Mouse (Mus musculus): ENCODE measurements at regions not wholly inside any gene's neighbourhood (a gene's known extent, or its start where the extent isn't known, plus 50 kb on each side); places are given as distances from the start of the nearest gene placed in this dataset.

- ATAC-seq (replicated peaks; ENCODE audit: low FRiP score, low read depth) (no peak), DNase-seq (ENCODE audit: low spot score) (no peak)
- Histone ChIP-seq H3K4me1 (replicated peaks; ENCODE audit: insufficient read depth, low read length) (no peaks in the 10 kb centered on the region), H3K27me3 (ENCODE audit: insufficient read depth, low read length) (no peaks in the 10 kb centered on the region), H3K27ac (no peak overlapping the region), H3K36me3 (ENCODE audit: insufficient read depth, low read length) (no peaks in the 10 kb centered on the region), H3K4me2 (ENCODE audit: low read length) (no peak overlapping the region), H3K9me3 (replicated peaks; ENCODE audit: low read length) (no peaks in the 10 kb centered on the region), H3K9ac (ENCODE audit: low read depth, low read length) (no peak overlapping the region), H3K4me3 (replicated peaks; ENCODE audit: low read depth, low read length) (no peak overlapping the region)
- TF ChIP-seq CTCF (IDR thresholded peaks at IDR 0.05; ENCODE audit: low read depth): no peak
These were observed 458.4 kb upstream of the Lrrc7 start for GRCm38 (mm10) chr3:159020447-159020846.

GRCm38 (mm10) chr3:159017269-159017668 is 455.2 kb upstream of the Lrrc7 start:
- no peak for ATAC-seq (replicated peaks; ENCODE audit: low FRiP score, low read depth)
- Histone ChIP-seq H3K27ac (no peak overlapping the region), H3K4me2 (ENCODE audit: low read length) (no peak overlapping the region), H3K36me3 (ENCODE audit: insufficient read depth, low read length) (no peaks in the 10 kb centered on the region), H3K4me3 (replicated peaks; ENCODE audit: low read depth, low read length) (no peak overlapping the region), H3K9me3 (replicated peaks; ENCODE audit: low read length) (no peaks in the 10 kb centered on the region), H3K27me3 (ENCODE audit: insufficient read depth, low read length) (no peaks in the 10 kb centered on the region), H3K9ac (ENCODE audit: low read depth, low read length) (no peak overlapping the region), H3K4me1 (replicated peaks; ENCODE audit: insufficient read depth, low read length) (no peaks in the 10 kb centered on the region)
- DNase-seq (ENCODE audit: low spot score): no peak
- TF ChIP-seq CTCF (IDR thresholded peaks at IDR 0.05; ENCODE audit: low read depth): no peak

GRCm38 (mm10) chr3:159016426-159016825 is 454.4 kb upstream of the Lrrc7 start:
- H3K4me2 ChIP-seq (ENCODE audit: low read length): no peak overlapping the region
- no peak overlapping the region for H3K27ac ChIP-seq
- no peak for ATAC-seq (replicated peaks; ENCODE audit: low FRiP score, low read depth)
- DNase-seq (ENCODE audit: low spot score): no peak
- H3K36me3 ChIP-seq (ENCODE audit: insufficient read depth, low read length): no peaks in the 10 kb centered on the region
- H3K9ac ChIP-seq (ENCODE audit: low read depth, low read length): no peak overlapping the region
- no peaks in the 10 kb centered on the region for H3K4me1 ChIP-seq (replicated peaks; ENCODE audit: insufficient read depth, low read length)
- H3K9me3 ChIP-seq (replicated peaks; ENCODE audit: low read length): no peaks in the 10 kb centered on the region
- H3K4me3 ChIP-seq (replicated peaks; ENCODE audit: low read depth, low read length): no peak overlapping the region
- H3K27me3 ChIP-seq (ENCODE audit: insufficient read depth, low read length): no peaks in the 10 kb centered on the region
- no peak for TF ChIP-seq CTCF (IDR thresholded peaks at IDR 0.05; ENCODE audit: low read depth)

- Histone ChIP-seq H3K4me1 (replicated peaks; ENCODE audit: insufficient read depth, low read length) (no peaks in the 10 kb centered on the region), H3K4me2 (ENCODE audit: low read length) (no peak overlapping the region), H3K27ac (no peak overlapping the region), H3K4me3 (replicated peaks; ENCODE audit: low read depth, low read length) (no peak overlapping the region), H3K9ac (ENCODE audit: low read depth, low read length) (no peak overlapping the region), H3K9me3 (replicated peaks; ENCODE audit: low read length) (no peaks in the 10 kb centered on the region), H3K27me3 (ENCODE audit: insufficient read depth, low read length) (no peaks in the 10 kb centered on the region), H3K36me3 (ENCODE audit: insufficient read depth, low read length) (no peaks in the 10 kb centered on the region)
- ATAC-seq (replicated peaks; ENCODE audit: low FRiP score, low read depth): no peak
- no peak for DNase-seq (ENCODE audit: low spot score)
- TF ChIP-seq CTCF (IDR thresholded peaks at IDR 0.05; ENCODE audit: low read depth): no peak
- 16% methylated on average over 1 of the region's 1 CpGs for WGBS
These were observed 449.1 kb upstream of the Lrrc7 start for GRCm38 (mm10) chr3:159010954-159011638.

- no peak overlapping the region for H3K9ac ChIP-seq (ENCODE audit: low read depth, low read length)
- ATAC-seq (replicated peaks; ENCODE audit: low FRiP score, low read depth) (no peak), DNase-seq (ENCODE audit: low spot score) (peak; percentile 5)
- H3K4me3 ChIP-seq (replicated peaks; ENCODE audit: low read depth, low read length): no peak overlapping the region
- no peaks in the 10 kb centered on the region for H3K27me3 ChIP-seq (ENCODE audit: insufficient read depth, low read length)
- H3K36me3 ChIP-seq (ENCODE audit: insufficient read depth, low read length): no peaks in the 10 kb centered on the region
- H3K9me3 ChIP-seq (replicated peaks; ENCODE audit: low read length): no peaks in the 10 kb centered on the region
- WGBS: 44% methylated on average over 1 of the region's 1 CpGs
- TF ChIP-seq CTCF (IDR thresholded peaks at IDR 0.05; ENCODE audit: low read depth): no peak
- H3K4me1 ChIP-seq (replicated peaks; ENCODE audit: insufficient read depth, low read length): no peaks in the 10 kb centered on the region
- H3K4me2 ChIP-seq (ENCODE audit: low read length): no peak overlapping the region
- H3K27ac ChIP-seq: no peak overlapping the region
These were observed 442.0 kb upstream of the Lrrc7 start for GRCm38 (mm10) chr3:159004013-159004412.

- ATAC-seq (replicated peaks; ENCODE audit: low FRiP score, low read depth) (no peak), DNase-seq (ENCODE audit: low spot score) (no peak)
- Histone ChIP-seq H3K27ac (no peak overlapping the region), H3K27me3 (ENCODE audit: insufficient read depth, low read length) (no peaks in the 10 kb centered on the region), H3K36me3 (ENCODE audit: insufficient read depth, low read length) (no peaks in the 10 kb centered on the region), H3K4me3 (replicated peaks; ENCODE audit: low read depth, low read length) (no peak overlapping the region), H3K4me1 (replicated peaks; ENCODE audit: insufficient read depth, low read length) (no peaks in the 10 kb centered on the region), H3K4me2 (ENCODE audit: low read length) (no peak overlapping the region), H3K9ac (ENCODE audit: low read depth, low read length) (no peak overlapping the region), H3K9me3 (replicated peaks; ENCODE audit: low read length) (no peaks in the 10 kb centered on the region)
- no peak for TF ChIP-seq CTCF (IDR thresholded peaks at IDR 0.05; ENCODE audit: low read depth)
- WGBS: 85% methylated on average over 5 of the region's 5 CpGs
These were observed 423.6 kb upstream of the Lrrc7 start for GRCm38 (mm10) chr3:158985438-158986111.

- H3K4me1 ChIP-seq (replicated peaks; ENCODE audit: insufficient read depth, low read length): no peaks in the 10 kb centered on the region
- H3K27me3 ChIP-seq (ENCODE audit: insufficient read depth, low read length): no peaks in the 10 kb centered on the region
- no peak for TF ChIP-seq CTCF (IDR thresholded peaks at IDR 0.05; ENCODE audit: low read depth)
- no peak overlapping the region for H3K27ac ChIP-seq
- H3K4me2 ChIP-seq (ENCODE audit: low read length): no peak overlapping the region
- H3K9ac ChIP-seq (ENCODE audit: low read depth, low read length): no peak overlapping the region
- H3K36me3 ChIP-seq (ENCODE audit: insufficient read depth, low read length): no peaks in the 10 kb centered on the region
- no peaks in the 10 kb centered on the region for H3K9me3 ChIP-seq (replicated peaks; ENCODE audit: low read length)
- DNase-seq (ENCODE audit: low spot score) (no peak), ATAC-seq (replicated peaks; ENCODE audit: low FRiP score, low read depth) (no peak)
- no peak overlapping the region for H3K4me3 ChIP-seq (replicated peaks; ENCODE audit: low read depth, low read length)
These were observed 385.0 kb upstream of the Lrrc7 start for GRCm38 (mm10) chr3:158947063-158947462.

Data from kidney, postnatal 0 days (tissue).